Mouse (Mus musculus) midbrain, embryonic 11.5 days (tissue): Measurements from ENCODE around the gene Crabp1. TPM values are rescaled to one million over a fixed set of nuclear protein-coding genes. Genes with fewer than 3 reads are reported as not detected.

ENCODE experiments used
- ATAC-seq: fragments of 200-750 bp; cut with Nextera tagmentation; 2 replicates; pipeline ENCODE4 v1.8.0; 2017; ENCODE audit warnings: moderate TSS enrichment, moderate library complexity; ENCODE audit not compliant: low FRiP score
- DNase-seq: peaks from one replicate; pipeline ENCODE4 v3.0.0; 2015; ENCODE audit warnings: low spot score; ENCODE audit errors: missing footprints
- H3K27ac ChIP-seq: fragments of 300-500 bp; sonication (generic); 2 replicates; pipeline ENCODE4 v1.5.1; 2014; ENCODE audit warnings: low read depth, low read length
- H3K27me3 ChIP-seq: fragments of 300-500 bp; sonication (generic); 2 replicates; pipeline ENCODE4 v1.6.1; 2014; ENCODE audit warnings: mild to moderate bottlenecking, low read length, moderate library complexity, mixed read lengths; ENCODE audit not compliant: control insufficient read depth, insufficient read depth
- H3K36me3 ChIP-seq: fragments of 300-500 bp; sonication (generic); 2 replicates; pipeline ENCODE4 v1.6.1; 2014; ENCODE audit warnings: mild to moderate bottlenecking, low read length, moderate library complexity, mixed read lengths; ENCODE audit not compliant: control insufficient read depth, insufficient read depth
- H3K4me1 ChIP-seq: fragments of 300-500 bp; sonication (generic); 2 replicates; pipeline ENCODE4 v1.6.1; 2014; ENCODE audit warnings: low read length; ENCODE audit not compliant: control insufficient read depth, insufficient read depth
- H3K4me2 ChIP-seq: fragments of 300-500 bp; sonication (generic); 2 replicates; pipeline ENCODE4 v1.6.1; 2014; ENCODE audit warnings: mild to moderate bottlenecking, moderate library complexity
- H3K4me3 ChIP-seq: fragments of 300-500 bp; sonication (generic); 2 replicates; pipeline ENCODE4 v1.5.1; 2014; ENCODE audit warnings: low read depth, low read length
- H3K9ac ChIP-seq: fragments of 300-500 bp; sonication (generic); 2 replicates; pipeline ENCODE4 v1.6.1; 2014; ENCODE audit warnings: low read length
- H3K9me3 ChIP-seq: fragments of 300-500 bp; sonication (generic); 2 replicates; pipeline ENCODE4 v1.6.1; 2016; ENCODE audit warnings: low read length; ENCODE audit not compliant: control insufficient read depth
- WGBS: fragments of 180-500 bp; shearing (Covaris S2); extraction: QIAGEN DNeasy Blood & Tissue Kit; methylation state at CpG from one replicate; pipeline ENCODE4 v1.1.7; 2014; 5-methylcytosine and 5-hydroxymethylcytosine counted together
- polyA plus RNA-seq: library from polyadenylated mRNA; unstranded; fragments of >200 nt; fragmentation: Nextera tagmentation; extraction: Ambion mirVana; gene quantifications from 2 replicates; pipeline ENCODE4 v1.2.1, GENCODE M21; 2014

Crabp1 gene
- polyA plus RNA-seq, 1 experiment from 2014 or later, result 1,165 TPM

GRCm38 (mm10) chr9:54787760-54788159, 23.2 kb downstream of the Crabp1 start:
- Histone ChIP-seq H3K4me3 (no peak overlapping the region), H3K27me3 (no peaks in the 10 kb centered on the region), H3K27ac (no peak overlapping the region), H3K4me1 (no peaks in the 10 kb centered on the region), H3K9me3 (no peaks in the 10 kb centered on the region), H3K36me3 (no peaks in the 10 kb centered on the region), H3K9ac (no peak overlapping the region), H3K4me2 (no peak overlapping the region)
- DNase-seq (no peak), ATAC-seq (no peak)
- WGBS, result 73% methylated on average over 8 of the region's 8 CpGs

GRCm38 (mm10) chr9:54790271-54790670, 25.7 kb downstream of the Crabp1 start:
- no peak overlapping the region for H3K9ac ChIP-seq
- DNase-seq, result no peak
- no peaks in the 10 kb centered on the region for H3K9me3 ChIP-seq
- 81% methylated on average over 5 of the region's 5 CpGs for WGBS
- no peaks in the 10 kb centered on the region for H3K27me3 ChIP-seq
- ATAC-seq, result no peak
- no peak overlapping the region for H3K4me3 ChIP-seq
- no peaks in the 10 kb centered on the region for H3K4me1 ChIP-seq
- H3K27ac ChIP-seq, result no peak overlapping the region
- no peak overlapping the region for H3K4me2 ChIP-seq
- no peaks in the 10 kb centered on the region for H3K36me3 ChIP-seq

GRCm38 (mm10) chr9:54801460-54801961, 37.0 kb downstream of the Crabp1 start:
- peak; percentile 85 for DNase-seq
- H3K27ac ChIP-seq, result no peak overlapping the region

GRCm38 (mm10) chr9:54802749-54803679, 38.5 kb downstream of the Crabp1 start:
- Histone ChIP-seq H3K4me3 (no peak overlapping the region), H3K9ac (no peak overlapping the region), H3K4me2 (no peak overlapping the region), H3K9me3 (no peaks in the 10 kb centered on the region), H3K27me3 (no peaks in the 10 kb centered on the region), H3K4me1 (peaks cover 3% of the 10 kb centered on the region; the same call in 1 of the 2 replicates), H3K27ac (no peak overlapping the region), H3K36me3 (no peaks in the 10 kb centered on the region)
- DNase-seq, result peak; percentile 21
- no peak for ATAC-seq
- 56% methylated on average over 6 of the region's 6 CpGs for WGBS

More at GRCm38 (mm10) chr9:54801460-54801961, 37.0 kb downstream of the Crabp1 start:
- Histone ChIP-seq H3K9me3 (no peaks in the 10 kb centered on the region), H3K4me2 (no peak overlapping the region), H3K4me1 (peaks cover 3% of the 10 kb centered on the region; the same call in 1 of the 2 replicates), H3K4me3 (no peak overlapping the region), H3K27me3 (no peaks in the 10 kb centered on the region), H3K36me3 (no peaks in the 10 kb centered on the region), H3K9ac (no peak overlapping the region)
- no peak for ATAC-seq
- WGBS, result 42% methylated on average over 10 of the region's 10 CpGs

GRCm38 (mm10) chr9:54804351-54804750, 39.8 kb downstream of the Crabp1 start:
- Histone ChIP-seq H3K4me3 (no peak overlapping the region), H3K27ac (no peak overlapping the region), H3K27me3 (no peaks in the 10 kb centered on the region), H3K9me3 (no peaks in the 10 kb centered on the region), H3K9ac (no peak overlapping the region), H3K4me2 (no peak overlapping the region), H3K36me3 (no peaks in the 10 kb centered on the region), H3K4me1 (peaks cover 3% of the 10 kb centered on the region; the same call in 1 of the 2 replicates)
- DNase-seq (no peak), ATAC-seq (no peak)
- 84% methylated on average over 5 of the region's 5 CpGs for WGBS

- Histone ChIP-seq H3K4me3 (no peak overlapping the region), H3K27me3 (no peaks in the 10 kb centered on the region), H3K9me3 (no peaks in the 10 kb centered on the region), H3K27ac (no peak overlapping the region), H3K4me1 (peaks cover 2% of the 10 kb centered on the region; the same call in 1 of the 2 replicates), H3K4me2 (no peak overlapping the region), H3K9ac (no peak overlapping the region), H3K36me3 (no peaks in the 10 kb centered on the region)
- DNase-seq (no peak), ATAC-seq (no peak)
- WGBS, result 66% methylated on average over 4 of the region's 4 CpGs
Measured at GRCm38 (mm10) chr9:54807761-54808160, 43.2 kb downstream of the Crabp1 start.

- H3K4me1 ChIP-seq, result no peaks in the 10 kb centered on the region
- H3K9ac ChIP-seq, result no peak overlapping the region
- no peaks in the 10 kb centered on the region for H3K9me3 ChIP-seq
- H3K36me3 ChIP-seq, result no peaks in the 10 kb centered on the region
- H3K4me2 ChIP-seq, result no peak overlapping the region
- no peak for ATAC-seq
- H3K27ac ChIP-seq, result no peak overlapping the region
- H3K27me3 ChIP-seq, result no peaks in the 10 kb centered on the region
- no peak for DNase-seq
- no peak overlapping the region for H3K4me3 ChIP-seq
- 47% methylated on average over 4 of the region's 4 CpGs for WGBS
Measured at GRCm38 (mm10) chr9:54809953-54810352, 45.4 kb downstream of the Crabp1 start.

GRCm38 (mm10) chr9:54816508-54817201, 52.1 kb downstream of the Crabp1 start:
- ATAC-seq, result no peak

More at GRCm38 (mm10) chr9:54816508-54817201, 52.1 kb downstream of the Crabp1 start:
- H3K36me3 ChIP-seq, result no peaks in the 10 kb centered on the region
- WGBS, result 70% methylated on average over 10 of the region's 10 CpGs
- H3K27ac ChIP-seq, result no peak overlapping the region
- DNase-seq, result no peak
- 0 out of 2 replicates have a peak, but pooled peaks cover 2% of the 10 kb centered on the region for H3K4me1 ChIP-seq
- no peaks in the 10 kb centered on the region for H3K9me3 ChIP-seq
- no peak overlapping the region for H3K4me3 ChIP-seq
- no peaks in the 10 kb centered on the region for H3K27me3 ChIP-seq
- no peak overlapping the region for H3K4me2 ChIP-seq
- H3K9ac ChIP-seq, result no peak overlapping the region
